Mouse (Mus musculus): ENCODE measurements around the gene Man1b1. TPM values are rescaled to one million over a fixed set of nuclear protein-coding genes. Genes with fewer than 3 reads are reported as not detected.

Gene Man1b1
- polyA plus RNA-seq (2014; fragmentation: Nextera tagmentation; extraction: Ambion mirVana), result 81.9 and 97.6 TPM in 2 replicates

DNA sequence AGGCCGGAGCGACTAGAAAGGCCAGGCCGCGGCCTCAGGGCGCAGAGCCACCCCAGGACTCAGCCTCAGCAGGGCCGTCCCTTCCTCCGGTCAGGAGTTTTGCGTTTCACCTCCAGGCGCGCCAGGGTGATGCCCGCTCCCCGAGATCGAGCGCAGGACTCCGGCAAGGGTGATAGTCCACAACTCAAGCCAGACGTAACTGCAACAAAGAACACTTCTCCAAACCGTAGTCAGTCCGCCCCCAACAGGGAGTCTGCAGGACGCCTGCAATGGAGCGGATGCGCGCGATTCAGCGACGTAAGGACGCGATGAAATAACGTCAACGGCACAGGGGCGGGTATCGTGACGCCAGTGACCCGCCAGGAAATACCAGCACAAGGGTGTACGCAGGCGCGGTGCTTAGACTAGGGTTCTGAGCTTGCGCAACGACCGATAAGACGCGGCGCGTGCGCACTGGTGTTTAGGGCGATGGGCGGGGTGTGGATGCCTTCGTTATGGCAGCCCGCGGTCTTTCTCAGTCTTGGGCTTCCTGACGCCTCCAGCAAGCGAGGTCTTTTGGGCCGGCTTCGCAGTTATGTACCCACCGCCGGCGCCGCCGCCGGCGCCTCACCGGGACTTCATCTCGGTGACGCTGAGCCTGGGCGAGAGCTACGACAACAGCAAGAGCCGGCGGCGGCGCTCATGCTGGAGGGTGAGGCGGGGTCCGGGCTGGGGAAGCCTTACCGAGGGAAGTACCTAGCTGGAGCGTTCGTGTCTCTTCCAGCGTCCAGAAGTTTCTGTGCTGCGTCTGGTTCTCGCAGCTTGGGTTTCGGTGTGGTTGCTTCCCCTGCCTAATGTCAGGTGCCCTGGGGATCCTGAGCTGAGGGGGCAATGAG is at the start of gene Man1b1:
TSS of gene Man1b1 (plus strand) at position 53 of the 875 bp plus-strand sequence.
- no peaks in the 10 kb centered on the region for H3K27me3 ChIP-seq (ENCODE audit: control insufficient read depth, insufficient read depth, low read length)
- DNase-seq (ENCODE audit: low spot score) (peak; percentile 99), ATAC-seq (ENCODE audit: insufficient number of reproducible peaks, low FRiP score, low TSS enrichment, low read depth) (peak; percentile 97)
- under 1% methylated on average over 78 of the region's 78 CpGs for WGBS
- peak within 1 kb of the TSS; percentile 76 for H3K4me2 ChIP-seq (ENCODE audit: low read depth, severe bottlenecking)
- no peaks in the 10 kb centered on the region for H3K9me3 ChIP-seq (ENCODE audit: control insufficient read depth, low read length)
- peak within 1 kb of the TSS; percentile 88 for H3K27ac ChIP-seq (replicated peaks; ENCODE audit: low read depth, low read length)
- peaks cover 20% of the 10 kb centered on the region for H3K36me3 ChIP-seq (ENCODE audit: control insufficient read depth, insufficient read depth, low read length)
- H3K9ac ChIP-seq (ENCODE audit: low read length), result peak within 1 kb of the TSS; percentile 92
- H3K4me1 ChIP-seq (ENCODE audit: control insufficient read depth, insufficient read depth, low read length), result peaks cover 7% of the 10 kb centered on the region
- peak within 1 kb of the TSS; percentile 95 for H3K4me3 ChIP-seq (ENCODE audit: low read depth, low read length)

DNA sequence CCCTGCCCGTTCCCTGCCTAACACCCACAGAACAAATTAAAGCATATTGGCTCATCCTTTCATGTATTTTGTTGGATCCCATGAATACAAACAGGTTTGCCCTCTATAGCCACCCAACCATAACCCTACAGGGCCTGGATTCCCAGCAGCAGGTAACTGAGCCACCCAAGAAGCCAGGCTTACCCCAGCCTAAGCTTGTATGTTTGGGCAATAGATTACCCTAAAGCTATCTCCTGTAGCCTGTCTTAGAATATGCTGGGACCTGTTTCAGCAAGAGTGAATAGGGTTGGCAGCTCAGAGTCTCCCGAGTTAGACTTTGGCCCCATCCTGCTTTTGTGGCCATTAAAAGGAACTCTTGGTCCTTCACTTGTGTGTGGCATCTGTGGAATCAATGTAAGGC is 46.6 kb upstream of the Man1b1 start:
- ATAC-seq (ENCODE audit: insufficient number of reproducible peaks, low FRiP score, low TSS enrichment, low read depth), result no peak
- DNase-seq (ENCODE audit: low spot score), result no peak
- Histone ChIP-seq H3K27me3 (ENCODE audit: control insufficient read depth, insufficient read depth, low read length) (peaks cover 29% of the 10 kb centered on the region), H3K36me3 (ENCODE audit: control insufficient read depth, insufficient read depth, low read length) (peaks cover 23% of the 10 kb centered on the region), H3K4me2 (ENCODE audit: low read depth, severe bottlenecking) (no peak overlapping the region), H3K9ac (ENCODE audit: low read length) (no peak overlapping the region), H3K4me3 (ENCODE audit: low read depth, low read length) (no peak overlapping the region), H3K4me1 (ENCODE audit: control insufficient read depth, insufficient read depth, low read length) (no peaks in the 10 kb centered on the region), H3K27ac (replicated peaks; ENCODE audit: low read depth, low read length) (no peak overlapping the region), H3K9me3 (ENCODE audit: control insufficient read depth, low read length) (no peaks in the 10 kb centered on the region)
- 91% methylated on average over 2 of the region's 2 CpGs for WGBS

DNA sequence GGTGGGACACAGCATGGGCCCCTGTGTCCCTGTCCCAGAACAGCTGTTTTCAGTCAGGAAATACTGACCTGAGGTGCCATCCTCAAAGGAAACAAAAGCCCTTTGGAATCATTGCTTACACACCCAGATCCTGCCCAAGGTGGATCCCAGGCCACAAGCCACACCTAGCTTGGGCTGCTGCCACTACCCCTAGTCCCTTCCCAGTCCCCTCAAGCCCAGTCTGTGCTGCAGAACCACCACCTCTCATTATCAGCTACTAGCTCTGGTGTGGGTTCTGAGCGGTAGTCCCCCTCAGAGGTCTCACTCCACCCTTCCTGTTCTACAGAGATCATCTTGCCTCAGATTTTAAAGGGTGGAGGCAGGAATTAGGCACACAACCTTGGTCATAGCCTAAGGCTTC is 45.8 kb upstream of the Man1b1 start:
- no peak for ATAC-seq (ENCODE audit: insufficient number of reproducible peaks, low FRiP score, low TSS enrichment, low read depth)
- DNase-seq (ENCODE audit: low spot score), result no peak
- no peaks in the 10 kb centered on the region for H3K9me3 ChIP-seq (ENCODE audit: control insufficient read depth, low read length)
- peaks cover 18% of the 10 kb centered on the region; the same call in 1 of the 2 replicates for H3K36me3 ChIP-seq (ENCODE audit: control insufficient read depth, insufficient read depth, low read length)
- H3K4me3 ChIP-seq (ENCODE audit: low read depth, low read length), result no peak overlapping the region
- peaks cover 37% of the 10 kb centered on the region for H3K27me3 ChIP-seq (ENCODE audit: control insufficient read depth, insufficient read depth, low read length)
- no peak overlapping the region for H3K4me2 ChIP-seq (ENCODE audit: low read depth, severe bottlenecking)
- no peak overlapping the region for H3K27ac ChIP-seq (replicated peaks; ENCODE audit: low read depth, low read length)
- H3K4me1 ChIP-seq (ENCODE audit: control insufficient read depth, insufficient read depth, low read length), result no peaks in the 10 kb centered on the region
- H3K9ac ChIP-seq (ENCODE audit: low read length), result no peak overlapping the region
- WGBS, result 67% methylated on average over 1 of the region's 1 CpGs

DNA sequence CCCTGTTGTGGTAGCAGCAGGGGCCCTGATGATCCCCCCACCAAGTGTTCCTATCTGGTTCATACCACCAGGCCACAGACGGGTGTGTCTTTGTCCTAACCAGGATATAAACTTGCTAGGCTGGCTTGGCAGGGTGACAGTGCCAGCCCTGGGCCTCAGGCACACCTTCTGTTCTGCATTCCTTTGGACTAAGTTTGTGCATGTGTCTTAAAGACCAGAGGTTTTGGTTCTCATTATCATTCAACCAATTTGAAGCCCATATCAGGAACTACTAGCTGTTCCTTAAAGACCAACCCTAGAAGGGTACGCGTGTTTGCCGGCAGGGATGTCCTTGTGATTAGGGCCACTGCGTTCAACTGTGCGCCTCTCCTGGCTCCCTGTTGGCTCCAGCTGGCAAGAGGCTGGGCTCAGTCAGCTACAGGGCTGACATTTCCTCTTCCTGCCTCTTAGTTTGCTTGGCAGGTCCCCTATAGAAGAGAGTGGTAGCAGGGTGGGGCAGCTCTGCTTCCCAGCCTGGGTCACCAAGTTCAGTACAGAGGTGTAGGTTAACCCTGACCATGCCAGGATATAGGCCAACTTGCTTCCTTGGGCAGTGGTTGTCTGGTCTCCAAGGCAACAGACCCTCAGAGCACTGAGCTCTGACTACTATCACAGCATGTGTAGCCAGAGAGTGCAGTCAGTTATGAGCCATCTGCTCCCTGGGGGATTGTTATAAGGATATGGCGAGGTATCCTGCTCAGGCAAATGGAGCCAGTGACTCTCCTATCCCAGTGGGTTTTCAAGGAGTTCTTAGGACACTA is 45.1 kb upstream of the Man1b1 start:
- DNase-seq (ENCODE audit: low spot score), result no peak
- 65% methylated on average over 7 of the region's 7 CpGs for WGBS

DNA sequence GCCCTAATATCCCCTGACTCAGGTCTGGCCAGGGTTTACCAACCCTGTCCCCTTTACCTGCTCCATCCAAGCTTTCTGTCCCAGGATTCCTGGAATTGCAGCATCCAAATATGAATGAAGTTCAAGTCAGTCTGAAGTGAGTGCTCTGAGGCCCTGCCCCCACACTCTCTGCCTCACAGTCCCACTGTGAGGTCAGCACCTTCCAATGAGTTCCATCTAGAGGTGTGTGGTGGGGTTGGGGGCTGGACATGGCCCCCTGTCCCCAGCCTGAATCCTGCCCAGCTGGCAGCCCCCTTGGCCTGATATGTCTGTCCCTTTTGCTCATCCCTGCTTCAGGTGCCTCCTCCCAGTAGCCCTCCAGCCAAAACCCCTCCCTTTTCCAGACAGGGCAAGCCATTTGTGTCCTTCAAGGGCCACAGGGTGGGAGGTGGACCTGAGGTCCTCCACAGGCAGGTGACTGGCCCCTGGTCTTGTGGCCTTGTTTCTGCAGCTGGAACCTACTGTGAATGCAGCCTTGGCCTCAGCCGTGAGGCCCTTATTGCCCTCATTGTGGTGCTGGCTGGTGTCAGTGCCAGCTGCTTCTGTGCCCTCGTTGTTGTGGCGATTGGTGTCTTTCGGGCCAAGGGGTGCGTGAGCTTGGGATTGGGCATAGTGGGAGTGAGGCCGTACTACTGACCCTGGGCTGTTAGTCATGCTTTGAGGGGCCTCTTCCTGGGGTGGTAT is 44.0 kb upstream of the Man1b1 start, which contains the start of gene Tmem210:
TSS of gene Tmem210 (plus strand) at position 219 of the 723 bp plus-strand sequence.
- H3K9ac ChIP-seq (ENCODE audit: low read length), result no peak within 1 kb of the TSS
- peaks cover 12% of the 10 kb centered on the region; the same call in 1 of the 2 replicates for H3K36me3 ChIP-seq (ENCODE audit: control insufficient read depth, insufficient read depth, low read length)
- H3K4me1 ChIP-seq (ENCODE audit: control insufficient read depth, insufficient read depth, low read length), result peaks cover 3% of the 10 kb centered on the region; the same call in 1 of the 2 replicates
- H3K4me2 ChIP-seq (ENCODE audit: low read depth, severe bottlenecking), result no peak within 1 kb of the TSS
- no peak within 1 kb of the TSS for H3K27ac ChIP-seq (replicated peaks; ENCODE audit: low read depth, low read length)
- DNase-seq (ENCODE audit: low spot score), result no peak
- no peak for ATAC-seq (ENCODE audit: insufficient number of reproducible peaks, low FRiP score, low TSS enrichment, low read depth)
- H3K9me3 ChIP-seq (ENCODE audit: control insufficient read depth, low read length), result no peaks in the 10 kb centered on the region
- H3K27me3 ChIP-seq (ENCODE audit: control insufficient read depth, insufficient read depth, low read length), result peaks cover 52% of the 10 kb centered on the region
- 79% methylated on average over 6 of the region's 6 CpGs for WGBS
- H3K4me3 ChIP-seq (ENCODE audit: low read depth, low read length), result no peak within 1 kb of the TSS

More for the DNA sequence above, 45.1 kb upstream of the Man1b1 start:
- H3K9ac ChIP-seq (ENCODE audit: low read length), result no peak overlapping the region
- peaks cover 44% of the 10 kb centered on the region for H3K27me3 ChIP-seq (ENCODE audit: control insufficient read depth, insufficient read depth, low read length)
- no peak for ATAC-seq (ENCODE audit: insufficient number of reproducible peaks, low FRiP score, low TSS enrichment, low read depth)
- no peaks in the 10 kb centered on the region for H3K9me3 ChIP-seq (ENCODE audit: control insufficient read depth, low read length)
- H3K27ac ChIP-seq (replicated peaks; ENCODE audit: low read depth, low read length), result no peak overlapping the region
- no peak overlapping the region for H3K4me2 ChIP-seq (ENCODE audit: low read depth, severe bottlenecking)
- no peak overlapping the region for H3K4me3 ChIP-seq (ENCODE audit: low read depth, low read length)
- H3K4me1 ChIP-seq (ENCODE audit: control insufficient read depth, insufficient read depth, low read length), result peaks cover 1% of the 10 kb centered on the region; the same call in 1 of the 2 replicates
- peaks cover 16% of the 10 kb centered on the region; the same call in 1 of the 2 replicates for H3K36me3 ChIP-seq (ENCODE audit: control insufficient read depth, insufficient read depth, low read length)

DNA sequence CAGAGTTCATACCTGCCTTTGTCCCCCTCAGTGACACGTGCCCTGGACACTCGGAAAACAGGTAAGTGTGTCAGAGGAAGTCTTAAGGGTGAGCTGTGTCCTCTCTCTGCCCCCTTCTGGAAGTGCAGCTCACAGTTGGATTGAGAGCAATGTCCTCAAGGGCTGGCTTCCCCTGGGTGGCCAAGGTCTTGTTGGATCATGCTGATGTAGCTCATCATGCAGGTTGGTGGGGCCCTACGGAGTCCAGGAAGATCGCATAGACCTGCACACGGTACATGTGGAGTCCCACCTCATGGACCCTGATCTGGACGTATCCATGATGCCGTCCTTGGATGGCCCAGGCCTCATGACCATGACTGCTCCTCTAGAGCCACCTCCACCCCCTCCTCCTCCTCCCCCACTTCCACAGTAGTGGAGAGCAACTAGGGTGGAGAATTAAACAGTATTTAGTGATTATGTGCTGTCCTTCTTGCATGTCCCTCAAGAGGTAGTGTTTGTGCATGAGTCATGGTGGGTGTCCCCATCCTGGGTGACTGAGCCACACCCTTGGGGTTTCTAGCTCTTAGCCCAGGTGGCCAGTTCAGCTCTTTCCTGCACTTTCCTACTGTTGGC is 43.3 kb upstream of the Man1b1 start:
- 81% methylated on average over 7 of the region's 7 CpGs for WGBS
- Histone ChIP-seq H3K36me3 (ENCODE audit: control insufficient read depth, insufficient read depth, low read length) (peaks cover 11% of the 10 kb centered on the region; the same call in 1 of the 2 replicates), H3K4me2 (ENCODE audit: low read depth, severe bottlenecking) (no peak overlapping the region), H3K9ac (ENCODE audit: low read length) (no peak overlapping the region), H3K4me3 (ENCODE audit: low read depth, low read length) (no peak overlapping the region), H3K27ac (replicated peaks; ENCODE audit: low read depth, low read length) (no peak overlapping the region), H3K9me3 (ENCODE audit: control insufficient read depth, low read length) (no peaks in the 10 kb centered on the region), H3K4me1 (ENCODE audit: control insufficient read depth, insufficient read depth, low read length) (peaks cover 3% of the 10 kb centered on the region; the same call in 1 of the 2 replicates), H3K27me3 (ENCODE audit: control insufficient read depth, insufficient read depth, low read length) (peaks cover 55% of the 10 kb centered on the region)
- ATAC-seq (ENCODE audit: insufficient number of reproducible peaks, low FRiP score, low TSS enrichment, low read depth) (no peak), DNase-seq (ENCODE audit: low spot score) (no peak)

DNA sequence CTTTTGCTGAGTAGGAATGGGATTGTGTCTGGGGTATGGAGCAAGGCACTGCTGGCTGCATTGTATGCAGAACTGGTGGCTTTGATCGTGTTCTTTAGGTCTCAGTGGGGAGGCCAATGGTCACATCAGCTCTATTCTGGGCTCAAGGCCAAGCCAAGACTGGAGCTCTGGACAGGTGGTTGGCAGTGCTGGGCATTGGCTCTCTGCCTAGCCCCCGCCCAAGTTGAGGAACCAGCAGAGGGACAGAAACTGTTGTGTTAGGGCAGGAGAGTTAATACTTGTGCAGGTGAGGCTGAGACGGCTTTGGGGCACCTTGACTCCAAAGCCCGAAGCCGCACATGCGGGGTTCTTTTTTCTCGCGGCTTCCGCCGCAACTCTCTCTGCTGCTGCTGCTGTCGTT is 42.5 kb upstream of the Man1b1 start, which contains the start of gene Lrrc26:
TSS of gene Lrrc26 (plus strand) at position 265 of the 400 bp plus-strand sequence.
- H3K9me3 ChIP-seq (ENCODE audit: control insufficient read depth, low read length), result no peaks in the 10 kb centered on the region
- H3K9ac ChIP-seq (ENCODE audit: low read length), result no peak within 1 kb of the TSS
- peaks cover 55% of the 10 kb centered on the region for H3K27me3 ChIP-seq (ENCODE audit: control insufficient read depth, insufficient read depth, low read length)
- no peak within 1 kb of the TSS for H3K4me2 ChIP-seq (ENCODE audit: low read depth, severe bottlenecking)
- ATAC-seq (ENCODE audit: insufficient number of reproducible peaks, low FRiP score, low TSS enrichment, low read depth) (no peak), DNase-seq (ENCODE audit: low spot score) (no peak)
- peaks cover 6% of the 10 kb centered on the region; the same call in 1 of the 2 replicates for H3K36me3 ChIP-seq (ENCODE audit: control insufficient read depth, insufficient read depth, low read length)
- WGBS, result 14% methylated on average over 11 of the region's 11 CpGs
- H3K4me1 ChIP-seq (ENCODE audit: control insufficient read depth, insufficient read depth, low read length), result peaks cover 3% of the 10 kb centered on the region; the same call in 1 of the 2 replicates
- no peak within 1 kb of the TSS for H3K27ac ChIP-seq (replicated peaks; ENCODE audit: low read depth, low read length)
- H3K4me3 ChIP-seq (ENCODE audit: low read depth, low read length), result no peak within 1 kb of the TSS

Measured in limb, embryonic 11.5 days (tissue).